Mouse (Mus musculus) effector memory CD4-positive, alpha-beta T cell, adult 7 months (primary cell): ENCODE data around the gene Clba1. TPM values are rescaled to one million over a fixed set of nuclear protein-coding genes. Genes with fewer than 3 reads are reported as not detected.

ENCODE experiments used
- polyA plus RNA-seq: library from polyadenylated mRNA; unstranded; fragments of 100-300 nt; shearing (Covaris generic); gene quantifications from one replicate; pipeline ENCODE4 v1.2.1, GENCODE M21; 2017

The Clba1 gene
- polyA plus RNA-seq, result 0.50 TPM

DNA sequence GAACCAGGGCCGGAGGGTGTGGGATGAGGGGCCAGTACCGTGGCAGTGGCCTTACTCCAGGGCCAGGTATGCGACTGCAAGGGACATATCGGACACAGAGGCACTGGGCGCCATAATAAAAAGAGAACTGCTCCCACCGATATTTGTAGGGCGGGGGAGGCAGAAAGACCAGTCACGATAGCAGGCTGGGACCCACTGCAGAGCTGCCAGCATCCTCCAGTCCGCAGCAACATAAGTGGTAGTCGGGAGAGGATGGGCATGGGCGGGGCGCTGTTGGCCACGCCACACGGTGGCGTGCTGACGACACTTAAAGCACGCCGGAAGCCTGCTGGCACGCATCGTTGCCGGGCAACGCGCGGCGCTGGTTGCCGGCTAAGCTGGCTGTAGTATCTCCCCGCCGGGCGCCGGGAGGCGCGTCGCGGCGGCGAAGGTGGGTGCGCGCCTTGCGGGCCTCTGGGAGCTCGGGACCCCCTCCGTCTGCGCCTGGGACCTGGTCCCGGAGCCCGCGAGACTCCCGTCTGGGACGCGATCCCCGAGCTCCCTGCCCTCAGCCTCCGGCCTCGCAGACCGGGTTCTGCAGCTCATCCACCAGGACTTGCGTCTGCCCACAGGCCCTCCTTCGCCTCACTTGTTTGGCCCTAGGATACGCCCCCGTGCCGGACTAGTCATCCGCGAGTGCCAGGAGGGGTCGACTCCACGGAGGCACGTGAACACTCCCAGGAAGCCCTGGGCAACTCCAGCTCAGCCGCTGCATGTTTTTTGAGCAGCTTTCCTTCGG lies at the start of gene Clba1:
Clba1 (plus strand) TSS at position 351 of the 778 bp plus-strand sequence.

GRCm38 (mm10) chr12:112760154-112760926 lies 48.4 kb upstream of the Clba1 start, which contains the start of gene Pld4:
Pld4 (plus strand) TSS chr12:112760655.

DNA sequence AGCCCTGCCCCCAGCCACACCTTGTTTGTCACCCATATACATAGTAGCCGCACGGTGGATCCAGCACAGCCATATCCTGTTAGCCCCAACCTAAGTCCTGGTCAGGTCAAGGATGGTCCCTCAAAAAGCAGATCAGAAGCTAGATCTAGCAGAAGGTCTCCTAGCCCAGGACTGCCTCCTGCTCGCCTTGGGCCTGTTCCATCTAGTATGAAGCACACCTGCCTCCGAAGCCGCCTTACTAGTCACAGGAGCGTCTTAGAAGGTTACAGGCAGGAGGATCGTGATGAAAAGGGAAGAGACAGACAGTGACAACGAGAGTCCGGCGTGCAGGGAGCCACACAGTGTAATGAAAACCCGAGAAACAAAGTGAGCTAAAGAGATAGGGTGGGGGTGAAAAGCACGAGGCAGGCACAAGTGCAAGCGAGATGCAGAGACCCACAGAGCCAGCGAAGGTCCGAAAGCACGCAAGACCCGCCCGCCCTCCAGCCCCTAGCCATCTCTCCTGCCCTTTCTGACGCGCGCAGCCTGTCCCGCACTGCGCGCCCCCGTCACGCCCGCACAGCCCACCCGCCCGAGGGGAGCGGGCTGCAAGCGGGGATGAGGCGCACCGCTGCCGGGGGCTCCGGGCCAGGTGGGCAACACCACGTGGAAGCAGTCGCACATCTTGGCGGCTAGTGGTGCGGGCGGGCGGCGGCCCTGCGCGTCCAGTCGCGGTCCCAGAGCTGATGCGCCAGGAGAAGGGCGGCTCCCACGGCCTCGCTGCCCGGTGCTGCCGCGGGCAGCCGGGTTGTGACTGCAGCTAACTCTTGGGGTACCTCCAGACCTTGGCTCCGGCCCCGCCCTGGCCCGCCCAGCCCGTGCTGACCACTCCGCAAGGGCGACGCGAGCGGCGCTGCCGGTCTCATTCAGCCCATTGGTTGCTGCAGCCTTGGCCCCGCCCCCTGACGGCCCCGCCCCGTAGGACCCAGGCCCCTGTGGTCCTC lies 6.6 kb upstream of the Clba1 start, which contains the start of gene Ahnak2:
Ahnak2 (minus strand) TSS at position 794 of the 983 bp plus-strand sequence.

DNA sequence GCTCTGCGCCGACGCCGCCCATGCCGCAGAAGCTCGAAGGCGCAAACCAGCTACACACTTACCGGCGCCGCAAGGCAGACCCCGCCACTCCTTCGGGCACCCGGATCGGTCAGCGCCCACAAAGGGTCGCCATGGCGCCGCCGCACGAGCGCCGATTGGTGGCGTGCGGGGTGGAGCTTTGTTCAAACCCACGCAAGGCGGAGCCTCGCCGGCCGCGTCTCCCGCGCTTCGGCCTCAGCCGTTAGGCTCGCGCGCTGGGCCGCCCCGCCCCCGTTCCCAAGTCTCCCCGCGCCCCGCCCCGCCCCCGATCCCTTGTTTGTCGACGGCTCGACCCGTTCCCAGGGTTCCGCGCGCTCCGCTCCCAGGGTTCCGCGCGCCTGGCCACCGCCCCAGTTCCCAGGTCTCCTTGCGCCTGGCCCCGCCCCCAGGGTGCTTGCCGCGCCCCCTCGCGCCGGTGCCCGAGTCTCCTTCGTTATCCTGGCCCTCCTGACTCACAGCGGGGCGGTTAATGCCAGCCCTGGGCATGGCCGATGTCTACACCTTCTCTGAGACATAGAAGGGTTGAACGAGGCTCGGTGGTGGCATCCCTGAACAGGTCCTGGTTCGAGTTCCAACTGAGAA lies 20.6 kb downstream of the Clba1 start, which contains the start of gene Cdca4:
Cdca4 (minus strand) TSS at position 180 of the 621 bp plus-strand sequence.

Other genes with a start within 250 kb of the Clba1 start
- 61.0 TPM for gene Inf2, start 220.2 kb upstream of the Clba1 start, polyA plus RNA-seq
- 1.7 TPM for gene Adssl1, start 188.9 kb upstream of the Clba1 start, polyA plus RNA-seq
- gene Siva1, start 164.3 kb upstream of the Clba1 start, polyA plus RNA-seq, result 28.5 TPM
- gene Akt1, start 134.1 kb upstream of the Clba1 start, polyA plus RNA-seq, result 133 TPM
- 5.2 TPM for gene Zbtb42, start 130.1 kb upstream of the Clba1 start, polyA plus RNA-seq
- 17.1 TPM for gene Cep170b, start 88.5 kb upstream of the Clba1 start, polyA plus RNA-seq
- 0.68 TPM for gene Pld4, start 48.3 kb upstream of the Clba1 start, polyA plus RNA-seq
- gene Ahnak2, start 6.3 kb upstream of the Clba1 start, polyA plus RNA-seq, result not detected
- gene Cdca4, start 20.5 kb downstream of the Clba1 start, polyA plus RNA-seq, result 37.7 TPM
- gene Gpr132, start 59.3 kb downstream of the Clba1 start, polyA plus RNA-seq, result 286 TPM
- gene Jag2, start 120.8 kb downstream of the Clba1 start, polyA plus RNA-seq, result 1.8 TPM
- gene Nudt14, start 133.2 kb downstream of the Clba1 start, polyA plus RNA-seq, result 33.1 TPM
- 67.8 TPM for gene Btbd6, start 167.5 kb downstream of the Clba1 start, polyA plus RNA-seq
- 191 TPM for gene Brf1, start 191.8 kb downstream of the Clba1 start, polyA plus RNA-seq
- gene Pacs2, start 205.6 kb downstream of the Clba1 start, polyA plus RNA-seq, result 26.2 TPM